Mouse (Mus musculus) testis, adult 2 months (tissue): ENCODE data around the gene Sdhaf4. TPM values are rescaled to one million over a fixed set of nuclear protein-coding genes. Genes with fewer than 3 reads are reported as not detected.

ENCODE experiments used
- H3K27ac ChIP-seq: fragments of 200-500 bp; 2 replicates; pipeline ENCODE4 v1.5.1; 2012; ENCODE audit warnings: low read depth, low read length; ENCODE audit not compliant: control insufficient read depth, insufficient read depth
- H3K27me3 ChIP-seq: fragments of 200-500 bp; 2 replicates; pipeline ENCODE4 v1.6.1; 2012; ENCODE audit warnings: mild to moderate bottlenecking, low read length, moderate library complexity; ENCODE audit not compliant: control insufficient read depth, insufficient read depth
- H3K36me3 ChIP-seq: fragments of 200-500 bp; 2 replicates; pipeline ENCODE4 v1.6.1; 2012; ENCODE audit warnings: mild to moderate bottlenecking, low read length; ENCODE audit not compliant: control insufficient read depth, insufficient read depth
- H3K4me1 ChIP-seq: fragments of 200-500 bp; 2 replicates; pipeline ENCODE4 v1.6.1; 2012; ENCODE audit warnings: low read length; ENCODE audit not compliant: control insufficient read depth, insufficient read depth
- H3K4me3 ChIP-seq: fragments of 200-500 bp; 2 replicates; pipeline ENCODE4 v1.5.1; 2012; ENCODE audit warnings: low read depth, mild to moderate bottlenecking, low read length, moderate library complexity, mixed read lengths; ENCODE audit not compliant: control insufficient read depth
- CTCF ChIP-seq: fragments of 200-500 bp; IDR thresholded peaks from 2 replicates; pipeline ENCODE4 v1.5.1; 2012; ENCODE audit warnings: low read depth, mild to moderate bottlenecking, inconsistent platforms, low read length, moderate library complexity; ENCODE audit not compliant: control insufficient read depth, insufficient read depth, insufficient replicate concordance
- POLR2A ChIP-seq: fragments of 200-500 bp; IDR thresholded peaks from 2 replicates; pipeline ENCODE4 v1.6.1; 2012; ENCODE audit warnings: low read depth, mild to moderate bottlenecking, inconsistent platforms, low read length, moderate library complexity; ENCODE audit not compliant: control insufficient read depth
- polyA plus RNA-seq: library from polyadenylated mRNA; depleted of rRNA; stranded (reverse); fragments of >200 nt; gene quantifications from 2 replicates; pipeline ENCODE4 v1.2.3, GENCODE M21; 2012

Gene Sdhaf4
- polyA plus RNA-seq, 1 experiment: 24.4 TPM

GRCm38 (mm10) chr1:24010016-24010415 lies 4.6 kb upstream of the Sdhaf4 start:
- TF ChIP-seq CTCF: no peak
- TF ChIP-seq POLR2A: no peak
- Histone ChIP-seq H3K4me1 (peaks cover 3% of the 10 kb centered on the region; the same call in 1 of the 2 replicates), H3K27ac (no peak overlapping the region), H3K27me3 (no peaks in the 10 kb centered on the region), H3K4me3 (no peak overlapping the region), H3K36me3 (no peaks in the 10 kb centered on the region)

- H3K27me3 ChIP-seq: no peaks in the 10 kb centered on the region
- peaks cover 3% of the 10 kb centered on the region; the same call in 1 of the 2 replicates for H3K4me1 ChIP-seq
- H3K36me3 ChIP-seq: no peaks in the 10 kb centered on the region; the same call in 1 of the 2 replicates
- H3K4me3 ChIP-seq: no peak overlapping the region
- H3K27ac ChIP-seq: no peak overlapping the region
- TF ChIP-seq CTCF (no peak), POLR2A (no peak)
These were observed 2.2 kb upstream of the Sdhaf4 start for GRCm38 (mm10) chr1:24007621-24008020.

GRCm38 (mm10) chr1:23999318-23999717 lies 6.1 kb downstream of the Sdhaf4 start:
- TF ChIP-seq CTCF (no peak), POLR2A (no peak)
- Histone ChIP-seq H3K27ac (no peak overlapping the region), H3K4me1 (no peaks in the 10 kb centered on the region), H3K36me3 (no peaks in the 10 kb centered on the region; the same call in 1 of the 2 replicates), H3K27me3 (no peaks in the 10 kb centered on the region), H3K4me3 (no peak overlapping the region)

DNA sequence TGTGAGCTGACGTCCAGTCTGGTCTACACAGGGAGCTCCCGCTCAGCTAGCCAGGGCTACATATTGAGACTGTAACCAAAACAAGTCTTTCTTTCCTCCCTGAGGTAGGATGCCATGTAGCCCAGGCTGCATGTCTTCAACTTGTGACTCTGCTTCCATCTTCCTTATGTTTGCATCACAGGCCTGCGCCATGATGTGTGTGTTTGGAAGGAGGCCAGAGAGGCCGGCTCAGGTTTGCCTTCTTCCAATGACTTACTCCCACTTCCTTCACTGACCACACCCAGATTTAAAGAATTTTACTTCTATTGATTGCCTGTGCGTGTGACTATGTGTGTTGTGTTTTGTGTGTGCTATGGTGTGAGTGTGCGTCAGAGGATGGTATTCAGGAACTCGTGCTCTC lies 6.6 kb downstream of the Sdhaf4 start:
- Histone ChIP-seq H3K4me1 (no peaks in the 10 kb centered on the region), H3K4me3 (no peak overlapping the region), H3K36me3 (no peaks in the 10 kb centered on the region; the same call in 1 of the 2 replicates), H3K27ac (no peak overlapping the region), H3K27me3 (no peaks in the 10 kb centered on the region)
- TF ChIP-seq POLR2A (no peak), CTCF (no peak)

DNA sequence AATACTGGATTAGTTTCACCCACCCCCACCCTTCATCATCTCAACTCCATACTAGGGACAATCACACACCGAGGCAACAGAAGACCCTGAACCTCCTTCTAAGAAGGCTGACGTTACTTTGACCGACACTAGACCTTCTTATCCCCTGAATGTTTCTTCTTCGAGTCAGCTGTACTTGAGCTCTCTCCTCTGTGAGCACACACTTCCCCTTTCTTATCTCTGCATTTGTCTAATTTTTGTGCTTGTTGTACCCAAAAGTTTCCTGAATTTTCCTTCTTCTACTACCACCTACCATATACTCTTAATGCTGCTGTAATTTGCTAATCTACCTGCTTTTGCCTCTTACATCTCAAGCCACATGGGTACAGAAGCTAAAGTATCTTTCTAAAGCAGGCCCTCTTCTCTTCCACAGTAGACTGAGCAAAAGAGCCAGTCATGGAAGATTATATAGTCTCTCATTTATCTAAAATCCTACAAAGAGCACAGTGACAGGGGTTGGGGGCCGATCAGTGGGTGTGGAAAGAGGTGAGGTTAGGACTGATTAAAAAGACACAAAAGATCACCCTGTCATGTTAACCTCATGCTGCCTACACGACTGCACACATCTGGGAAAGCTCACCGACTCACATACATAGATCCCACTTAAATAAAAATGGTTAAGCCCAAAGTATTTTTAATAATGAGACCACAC lies 7.2 kb downstream of the Sdhaf4 start:
- H3K36me3 ChIP-seq: no peaks in the 10 kb centered on the region; the same call in 1 of the 2 replicates
- TF ChIP-seq POLR2A (no peak), CTCF (no peak)
- no peak overlapping the region for H3K4me3 ChIP-seq
- H3K27me3 ChIP-seq: no peaks in the 10 kb centered on the region
- H3K4me1 ChIP-seq: no peaks in the 10 kb centered on the region
- H3K27ac ChIP-seq: no peak overlapping the region

- Histone ChIP-seq H3K27me3 (no peaks in the 10 kb centered on the region), H3K36me3 (no peaks in the 10 kb centered on the region; the same call in 1 of the 2 replicates), H3K4me3 (no peak overlapping the region), H3K4me1 (no peaks in the 10 kb centered on the region), H3K27ac (no peak overlapping the region)
- no peak for TF ChIP-seq POLR2A
- TF ChIP-seq CTCF: no peak
These were observed 8.0 kb downstream of the Sdhaf4 start for GRCm38 (mm10) chr1:23997493-23997892.

- TF ChIP-seq CTCF (no peak), POLR2A (no peak)
- Histone ChIP-seq H3K36me3 (no peaks in the 10 kb centered on the region; the same call in 1 of the 2 replicates), H3K27me3 (no peaks in the 10 kb centered on the region), H3K4me3 (no peak overlapping the region), H3K4me1 (no peaks in the 10 kb centered on the region), H3K27ac (no peak overlapping the region)
These were observed 10.0 kb downstream of the Sdhaf4 start for GRCm38 (mm10) chr1:23995420-23995819.
